Mouse (Mus musculus) frontal cortex, adult 2 months (tissue): ENCODE results near the gene Rabgap1l. TPM values are rescaled to one million over a fixed set of nuclear protein-coding genes. Genes with fewer than 3 reads are reported as not detected.
A peak's percentile ranks its signal among the peaks of the same experiment; 100 is the strongest.

Experiments used
- DNase-seq, 2 experiments: peaks; one replicate each; pipeline ENCODE4 v3.0.0; 2022; ENCODE audit warnings: low spot score in 1 of 2; ENCODE audit errors: extremely low spot score in 1 of 2
- polyA plus RNA-seq: library from polyadenylated mRNA; depleted of rRNA; stranded (reverse); fragments of >200 nt; gene quantifications from 2 replicates; pipeline ENCODE4 v1.2.3, GENCODE M21; 2012

Gene Rabgap1l
- polyA plus RNA-seq, 1 experiment: 79.8 TPM

DNA sequence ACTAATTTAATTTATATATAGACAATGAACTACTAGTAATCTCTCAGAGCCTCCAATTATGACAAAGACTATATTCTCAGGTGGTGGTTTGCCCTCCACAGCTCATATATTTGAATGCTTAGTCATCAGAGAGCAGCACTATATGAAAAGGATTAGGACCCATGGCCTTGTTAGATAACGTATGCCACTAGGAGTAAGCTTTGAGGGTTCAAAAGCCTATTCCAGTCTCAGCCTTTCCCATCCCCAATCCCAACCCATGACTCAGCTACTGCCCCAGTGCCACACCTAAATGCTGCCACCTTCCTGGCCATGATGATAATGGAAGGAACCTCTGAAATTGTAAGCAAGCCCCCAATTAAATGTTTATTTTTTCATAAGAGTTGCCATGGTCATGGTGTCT is 195.6 kb downstream of the Rabgap1l start:
- DNase-seq: no peak

DNA sequence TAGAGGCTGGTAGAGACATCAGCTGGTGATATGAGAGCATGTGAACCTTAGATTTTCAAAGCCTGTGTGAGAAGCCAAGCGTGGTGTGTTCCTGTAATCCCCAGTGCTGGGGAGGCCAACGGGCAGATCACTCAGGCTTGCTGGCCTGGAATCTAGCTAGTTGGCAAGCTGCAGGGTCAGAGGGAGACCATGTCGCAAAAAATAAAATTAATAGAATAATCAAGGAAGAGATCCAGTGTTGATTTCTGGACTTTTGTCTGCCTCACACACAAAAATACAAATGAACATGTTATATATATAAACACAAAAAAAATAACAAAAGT is 196.1 kb downstream of the Rabgap1l start:
- no peak for DNase-seq

DNA sequence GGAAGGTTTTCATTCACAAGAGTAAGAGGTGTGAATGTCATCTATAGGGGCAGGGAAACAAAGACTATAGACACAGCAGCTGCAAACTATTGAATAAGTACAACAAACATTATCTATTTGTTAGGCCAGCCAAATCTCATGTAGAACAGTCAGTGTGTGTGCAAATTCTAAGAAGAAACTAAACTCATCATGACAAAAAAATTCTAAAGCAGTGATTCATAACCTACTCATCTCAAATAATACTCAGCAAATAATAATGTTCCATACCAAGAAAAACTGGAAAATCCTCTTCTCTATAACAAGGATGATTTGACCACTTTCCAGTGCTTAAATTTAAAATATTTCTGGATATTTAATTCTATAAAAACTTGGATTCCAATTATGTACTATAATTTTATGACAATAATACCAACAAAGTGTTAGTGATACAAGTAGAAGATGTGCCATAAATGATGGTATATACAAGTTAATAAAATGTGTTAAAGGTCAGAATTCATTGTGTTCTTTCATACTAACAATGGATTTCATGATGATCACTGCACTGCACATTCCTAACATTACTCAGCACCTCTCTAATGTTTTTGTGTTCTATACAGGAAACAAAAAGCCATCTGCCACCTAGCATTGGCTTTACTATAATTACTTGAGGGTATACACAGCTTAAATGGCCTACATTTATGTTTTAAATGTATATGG is 196.6 kb downstream of the Rabgap1l start:
- DNase-seq: no peak

DNA sequence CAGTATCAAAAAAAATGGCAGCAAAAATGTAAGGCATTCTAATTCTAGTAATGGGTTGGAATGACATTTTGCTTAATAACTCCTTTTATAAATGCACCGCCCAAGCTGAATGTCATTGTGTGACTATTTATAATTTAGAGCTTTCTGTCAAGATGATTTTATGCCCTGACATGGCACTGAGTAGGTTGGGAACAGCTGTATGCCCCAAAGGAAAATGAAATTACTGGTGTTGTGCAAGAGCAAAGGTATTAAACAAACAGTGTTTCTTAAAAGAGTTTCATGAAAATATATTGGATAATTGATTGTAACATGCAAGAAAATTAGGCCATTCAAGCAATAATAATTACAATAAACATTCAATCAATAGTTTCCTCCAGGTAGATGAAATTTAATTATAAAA is 198.4 kb downstream of the Rabgap1l start:
- DNase-seq: no peak

DNA sequence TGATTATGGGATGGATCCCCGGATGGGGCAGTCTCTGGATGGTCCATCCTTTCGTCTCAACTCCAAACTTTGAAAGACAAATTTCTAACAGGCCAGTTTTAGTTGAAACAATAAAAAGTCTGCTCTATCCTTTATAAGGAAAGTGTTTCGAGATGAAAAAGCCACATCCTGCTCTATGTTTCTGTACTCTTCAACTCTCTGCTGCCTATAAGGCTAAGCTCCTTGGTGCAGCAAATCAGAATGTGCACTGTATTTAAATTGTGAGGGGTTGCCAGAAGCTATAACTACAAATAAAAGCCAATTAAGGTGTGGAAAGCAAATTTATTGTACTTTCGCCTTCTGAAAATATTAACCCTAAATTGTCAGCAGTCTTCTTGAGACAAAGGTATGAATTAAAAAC is 198.9 kb downstream of the Rabgap1l start:
- no peak for DNase-seq

DNA sequence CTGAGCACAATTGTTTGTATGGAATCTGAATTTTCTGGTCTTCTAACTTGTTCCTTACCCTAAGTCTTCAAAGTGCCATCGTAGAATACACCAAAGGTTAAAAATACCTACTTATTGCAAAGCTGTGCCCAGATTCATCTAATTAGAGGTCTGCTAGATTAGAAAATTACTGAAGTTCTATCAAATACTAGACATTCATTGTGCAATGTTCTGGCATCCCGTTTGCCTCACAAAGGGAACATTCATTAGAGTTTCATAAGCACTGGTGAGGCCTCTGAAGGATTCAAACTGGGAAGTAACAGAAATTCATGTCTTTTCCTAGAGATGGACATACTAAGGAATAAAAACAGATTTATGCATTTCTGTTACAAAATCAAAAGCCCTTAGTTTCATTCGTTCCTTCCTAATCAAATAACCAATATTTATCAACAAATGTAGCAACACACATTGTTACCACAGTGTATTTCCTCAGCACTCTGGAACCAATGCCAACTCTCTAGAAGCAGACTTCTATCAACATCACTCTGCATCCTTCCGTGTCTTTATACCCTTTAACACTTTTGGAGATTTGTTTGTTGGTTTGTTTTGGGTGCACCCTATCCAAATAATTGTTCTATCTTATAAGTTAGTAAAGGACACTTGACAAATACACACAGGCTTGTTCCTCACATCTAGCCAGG is 204.0 kb downstream of the Rabgap1l start:
- no peak for DNase-seq

DNA sequence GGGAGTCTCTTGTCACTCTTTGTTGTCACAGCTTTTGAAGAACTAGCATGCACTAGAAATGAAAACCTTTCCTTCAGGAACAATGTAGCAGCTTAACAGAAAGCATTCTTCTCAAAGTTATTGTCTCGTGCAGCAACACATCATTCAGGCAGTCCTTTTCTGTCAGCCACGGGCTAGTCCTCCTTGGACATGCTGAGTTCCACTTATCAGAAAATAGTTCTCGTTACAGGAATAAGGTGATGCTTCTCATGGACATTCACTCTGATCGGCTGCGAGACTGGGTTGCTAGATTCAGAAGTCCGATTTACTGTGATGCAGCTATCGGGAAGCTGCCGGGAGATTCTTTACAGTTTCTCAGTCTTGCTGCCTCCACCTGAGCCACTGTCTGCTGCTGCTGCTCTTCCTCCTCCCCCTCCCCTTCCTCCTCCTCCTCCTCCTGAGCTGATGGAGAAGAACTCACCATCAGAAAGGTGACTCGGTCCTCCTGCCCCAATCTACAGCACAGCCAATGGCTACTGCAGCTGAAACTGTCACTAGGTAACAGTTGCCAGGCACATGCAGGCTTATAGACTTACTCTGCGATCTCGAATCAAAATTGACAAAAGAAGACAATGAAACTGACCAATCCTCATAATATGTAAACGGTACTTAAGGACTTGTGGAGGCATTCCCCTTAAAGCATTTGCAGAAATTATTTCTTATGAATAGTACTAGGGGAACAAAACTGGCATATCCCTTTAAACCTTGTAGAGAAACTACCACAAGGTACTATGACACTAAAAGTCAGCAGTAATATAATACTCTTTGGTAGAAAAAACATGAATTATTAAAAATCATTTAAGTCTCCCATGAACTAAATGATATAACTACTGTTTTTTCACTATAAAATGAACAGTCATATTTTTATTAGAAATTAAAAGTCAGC is 213.4 kb downstream of the Rabgap1l start:
- DNase-seq: peak in 1 of 2 experiments; percentile 31

DNA sequence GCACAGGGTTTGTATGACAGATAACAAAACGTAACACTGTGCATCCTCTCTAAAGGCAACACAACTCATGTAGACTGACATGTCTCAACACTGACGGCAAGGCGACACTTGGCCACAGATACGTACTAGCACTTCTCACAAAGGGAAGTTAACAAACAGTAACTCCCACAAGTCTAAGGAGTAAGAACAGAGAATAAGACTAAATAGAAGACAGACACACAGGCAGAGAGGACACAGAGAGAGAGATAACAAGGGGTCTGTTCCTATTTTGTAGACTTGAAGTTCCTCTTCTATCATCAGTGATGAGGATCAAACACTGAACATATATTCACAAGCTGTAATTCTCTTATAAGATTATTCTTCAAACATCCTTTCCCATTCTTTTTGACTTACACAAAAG is 216.9 kb downstream of the Rabgap1l start:
- DNase-seq: no peak

DNA sequence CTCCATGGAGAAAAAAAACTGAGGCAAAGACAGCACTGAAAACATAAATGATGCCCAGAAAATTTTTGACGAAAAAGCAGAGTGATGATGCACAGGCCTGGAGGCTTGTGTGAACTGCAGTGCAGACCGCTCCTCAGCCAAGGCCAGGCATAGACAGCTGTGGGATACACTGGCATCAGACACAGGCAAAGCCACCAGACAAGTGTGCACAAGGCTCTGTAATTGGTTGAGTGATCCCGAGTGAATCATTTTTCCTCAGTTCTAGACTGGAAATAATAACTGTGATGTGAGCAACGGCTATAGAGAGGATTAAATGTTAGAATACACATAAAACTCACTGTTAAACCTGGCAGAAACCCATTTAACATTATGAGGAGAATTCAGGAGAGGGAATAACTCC is 219.0 kb downstream of the Rabgap1l start:
- no peak for DNase-seq

DNA sequence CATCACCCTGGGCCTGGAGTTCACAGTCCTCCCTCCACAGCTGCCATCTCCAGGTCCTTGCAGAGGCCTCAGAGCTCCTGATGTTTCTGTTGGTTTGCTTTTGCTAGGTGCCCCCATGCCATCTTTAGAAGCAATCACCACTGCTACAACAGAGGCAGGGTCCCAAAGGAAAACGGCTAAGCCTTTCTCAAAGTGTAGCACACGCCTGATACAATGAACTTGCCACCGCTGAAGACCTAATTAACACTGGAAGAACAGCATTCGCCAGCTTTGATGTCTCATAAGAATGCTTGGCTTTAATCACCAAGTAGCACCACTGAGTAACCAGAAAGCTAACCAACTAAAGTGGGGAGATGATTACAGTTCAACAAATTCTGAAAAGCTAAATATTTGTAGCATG is 226.6 kb downstream of the Rabgap1l start:
- DNase-seq: no peak

DNA sequence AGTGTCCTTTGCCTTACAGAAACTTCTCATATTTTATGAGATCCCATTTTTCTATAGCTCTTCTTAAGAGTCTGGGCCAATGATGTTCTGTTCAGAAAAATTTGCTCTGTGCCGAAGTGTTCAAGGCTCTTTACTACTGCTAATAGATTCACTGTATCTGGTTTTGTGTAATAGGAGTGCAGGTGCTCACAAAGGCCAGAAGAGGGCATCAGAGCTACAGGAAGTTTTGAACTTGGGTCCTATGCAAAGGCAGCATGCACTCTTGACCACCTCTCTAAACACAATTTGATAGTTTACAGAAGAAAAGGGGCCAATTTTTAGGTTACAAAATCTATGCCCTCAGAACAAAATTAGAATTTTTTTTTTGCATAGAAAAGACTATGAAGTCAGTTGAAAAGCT is 231.6 kb downstream of the Rabgap1l start:
- DNase-seq: peak in 1 of 2 experiments; percentile 52

DNA sequence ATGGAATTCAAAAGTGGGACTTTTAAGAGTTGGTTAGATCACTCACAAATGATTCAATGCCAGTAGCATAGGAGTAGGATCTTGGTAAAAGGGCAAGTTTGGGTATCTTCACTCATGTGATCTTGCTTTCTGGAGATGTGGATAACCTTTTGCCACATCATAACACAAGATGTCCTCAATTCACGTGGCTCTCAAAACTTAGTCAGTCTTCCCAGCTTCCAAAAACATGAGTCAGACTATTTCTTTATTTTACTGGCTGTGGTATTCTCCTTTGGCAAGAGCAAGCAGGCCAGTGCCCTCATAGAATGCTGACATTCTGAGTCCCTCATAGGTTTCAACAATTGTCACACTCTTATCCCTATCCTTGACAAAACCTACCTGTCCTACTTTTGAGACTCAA is 242.4 kb downstream of the Rabgap1l start:
- no peak for DNase-seq

DNA sequence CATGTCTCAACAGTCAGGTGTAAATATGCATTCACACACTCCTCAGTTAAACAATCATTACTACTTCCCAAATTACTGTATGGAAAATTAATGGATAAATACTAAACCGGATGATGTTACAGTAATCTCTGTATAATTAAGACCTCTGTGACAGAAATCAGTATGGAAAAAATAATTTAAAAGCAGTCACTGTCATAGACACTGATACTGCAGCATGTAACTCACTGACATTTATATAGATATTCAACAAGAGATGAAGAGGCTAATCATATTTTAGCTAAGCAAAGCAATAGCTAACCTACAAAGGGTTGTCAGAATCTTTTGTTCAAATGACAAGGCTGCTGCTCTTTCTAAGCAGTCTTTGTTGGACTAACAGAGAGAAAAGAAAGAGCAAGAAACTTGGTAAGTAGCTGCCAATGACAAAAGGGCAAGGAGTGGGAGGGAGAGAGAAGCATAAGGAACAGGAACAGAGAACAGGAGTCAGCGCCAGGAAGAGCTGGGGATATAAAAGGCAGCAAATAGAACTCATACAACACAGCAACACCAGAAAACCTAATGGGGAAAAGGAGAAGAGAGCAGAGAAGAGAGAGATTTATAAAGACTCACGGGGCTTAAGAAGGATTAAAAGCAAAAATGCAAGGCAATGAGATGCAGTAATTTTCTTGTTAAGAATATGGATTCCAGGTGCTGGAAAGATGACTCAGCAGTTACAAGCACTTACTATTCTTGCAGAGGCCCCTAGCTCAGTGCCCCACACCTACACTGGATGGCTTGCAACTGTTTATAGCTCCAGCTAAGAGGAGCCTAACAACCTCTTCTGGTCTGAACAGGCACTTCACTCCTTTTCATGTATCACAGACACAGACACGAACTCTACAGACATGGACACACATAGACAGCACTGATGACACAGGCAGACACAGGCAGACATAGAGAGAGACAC is 244.8 kb downstream of the Rabgap1l start:
- DNase-seq: peak; percentile 78 to 79

DNA sequence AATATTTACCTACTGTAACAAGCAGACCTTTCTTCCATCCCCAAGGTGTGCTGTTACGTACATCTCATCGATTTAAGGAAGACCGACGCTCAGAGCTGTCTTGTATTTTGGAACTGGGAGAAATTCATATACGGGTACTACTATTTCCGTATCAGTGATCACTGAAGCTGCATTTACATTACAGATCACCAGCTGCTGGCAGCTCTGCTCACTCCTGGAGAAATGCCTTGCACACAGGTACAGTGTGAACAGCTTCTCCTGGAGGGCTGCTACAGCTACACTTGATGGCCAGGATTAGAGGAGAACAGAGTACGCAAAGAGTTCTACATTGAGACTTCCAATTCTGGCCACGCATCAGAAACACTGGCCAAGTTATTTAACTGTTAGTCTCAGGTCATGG is 257.4 kb downstream of the Rabgap1l start:
- DNase-seq: no peak

DNA sequence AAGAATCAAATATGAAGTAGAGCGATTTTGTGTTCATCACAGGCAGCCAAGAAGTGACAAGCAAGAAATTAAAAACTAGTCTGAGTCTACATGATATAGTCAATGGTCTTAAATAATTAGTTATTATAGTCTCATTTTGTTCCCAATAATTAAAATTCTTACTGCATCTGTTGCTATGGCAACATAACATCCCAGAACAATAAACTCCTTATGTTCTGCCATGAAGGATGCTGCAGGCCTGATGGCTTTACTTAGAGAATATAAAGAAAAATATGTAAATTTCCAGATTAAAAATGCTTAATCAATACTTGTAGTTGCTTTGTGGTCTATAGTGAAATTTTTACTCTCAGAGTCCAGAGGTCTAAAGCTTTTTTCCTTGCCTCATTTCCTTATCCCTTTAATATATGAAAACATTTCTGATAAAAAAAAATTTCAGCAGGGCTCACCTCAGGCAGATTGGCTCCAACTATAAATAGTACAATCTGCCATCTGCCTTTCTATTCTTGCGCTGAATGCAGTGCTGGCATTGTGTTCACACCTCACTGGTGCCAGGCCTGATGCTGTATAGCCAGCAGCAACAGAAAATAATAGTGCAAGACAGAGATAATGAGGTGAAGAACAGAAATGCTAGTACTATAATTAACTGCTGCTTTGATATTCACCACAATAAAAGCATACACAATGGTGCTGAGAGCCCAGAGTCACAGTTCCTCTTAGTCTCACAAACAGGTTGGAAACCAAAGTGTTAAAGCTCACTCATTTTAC is 258.3 kb downstream of the Rabgap1l start:
- DNase-seq: peak; percentile 61 to 72

DNA sequence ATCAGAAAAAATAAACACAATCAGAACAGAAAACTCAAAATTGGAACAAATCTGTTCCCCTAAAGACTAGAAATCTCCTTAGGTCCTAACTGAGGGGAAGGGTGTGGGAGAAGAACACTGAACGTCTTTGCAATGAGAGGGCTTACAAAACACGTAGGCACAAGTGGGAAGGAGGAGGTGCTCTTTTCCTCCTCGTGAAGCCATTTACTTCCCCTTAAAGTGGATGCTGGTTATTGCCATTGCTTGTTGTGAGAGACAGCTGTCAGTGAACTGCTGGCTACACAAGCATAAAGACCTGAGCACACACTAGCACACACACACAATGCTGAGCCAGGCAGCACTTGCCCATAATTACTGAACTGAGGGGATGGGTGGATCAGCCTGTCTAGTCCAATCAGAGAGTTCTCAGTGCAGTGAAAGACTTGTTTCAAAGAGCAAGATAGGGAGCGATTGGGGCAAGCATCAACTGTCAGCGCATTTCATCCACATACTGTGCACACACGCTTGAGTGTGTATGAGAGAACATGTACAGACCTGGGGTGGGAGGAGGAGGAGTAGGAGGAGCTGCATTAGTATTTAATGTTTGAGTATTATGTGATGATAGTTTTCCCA is 259.7 kb downstream of the Rabgap1l start:
- no peak for DNase-seq

DNA sequence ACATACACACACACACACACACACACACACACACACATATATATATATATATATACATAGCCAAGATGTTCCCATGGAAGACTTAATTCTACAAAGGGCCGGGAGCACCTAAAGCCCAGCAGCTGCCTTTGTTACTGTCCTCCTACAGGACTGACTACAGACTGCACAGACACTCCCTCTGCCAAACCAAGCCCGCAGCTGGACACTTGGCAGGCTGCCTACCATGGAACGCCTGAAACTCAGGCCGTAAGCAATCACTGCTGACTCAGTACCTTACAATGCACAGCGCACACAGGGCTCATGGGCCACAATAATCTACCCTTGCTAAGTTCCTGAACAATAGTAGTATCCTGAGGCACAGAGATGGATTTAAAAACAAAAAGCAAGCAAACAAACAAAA is 261.6 kb downstream of the Rabgap1l start:
- DNase-seq: peak in 1 of 2 experiments; percentile 74

DNA sequence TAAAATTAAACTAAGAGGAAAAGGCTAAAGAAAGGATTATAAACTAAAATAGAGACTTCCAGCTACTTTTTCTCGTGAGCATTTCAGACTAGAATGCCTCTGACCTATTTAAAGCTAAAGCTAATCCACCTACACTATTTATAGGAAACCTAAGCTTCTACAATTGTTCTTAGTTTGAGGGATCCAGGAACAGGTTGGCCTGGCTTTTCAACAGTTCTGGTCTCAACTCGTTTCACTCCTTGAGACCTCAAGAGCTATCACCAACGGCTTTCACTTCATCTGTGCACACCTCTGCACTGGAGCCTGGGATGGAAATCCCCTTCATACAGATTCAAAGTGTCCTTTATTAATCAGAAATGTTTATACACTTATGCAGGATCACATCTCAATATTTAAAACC is 271.1 kb downstream of the Rabgap1l start:
- no peak for DNase-seq

DNA sequence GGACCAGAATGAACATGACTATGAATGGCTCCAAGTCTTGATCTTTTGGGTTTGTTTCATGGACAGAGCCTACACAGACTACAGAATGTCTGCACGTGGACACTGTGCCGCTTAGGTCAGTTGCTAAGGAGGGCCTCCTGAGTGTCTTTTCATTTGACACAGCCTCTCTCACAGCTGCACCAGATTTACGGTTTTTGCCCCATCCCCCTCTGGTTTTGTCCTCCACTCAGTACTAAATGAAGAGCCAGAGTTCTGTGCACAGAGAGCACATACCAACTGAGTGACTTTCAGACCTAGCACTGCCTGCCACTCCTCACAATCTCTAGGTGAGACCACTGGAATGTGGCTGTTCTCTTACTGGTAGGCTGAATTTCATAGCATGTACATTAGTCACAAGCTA is 272.3 kb downstream of the Rabgap1l start:
- no peak for DNase-seq
